Mouse (Mus musculus): ENCODE results near the gene Olfr187.
"Not testable (repeated sequence)": the region's sequence is repeated elsewhere in the genome, so short reads cannot be mapped to it uniquely, and the experiment has no call there.

Olfr187 gene

DNA sequence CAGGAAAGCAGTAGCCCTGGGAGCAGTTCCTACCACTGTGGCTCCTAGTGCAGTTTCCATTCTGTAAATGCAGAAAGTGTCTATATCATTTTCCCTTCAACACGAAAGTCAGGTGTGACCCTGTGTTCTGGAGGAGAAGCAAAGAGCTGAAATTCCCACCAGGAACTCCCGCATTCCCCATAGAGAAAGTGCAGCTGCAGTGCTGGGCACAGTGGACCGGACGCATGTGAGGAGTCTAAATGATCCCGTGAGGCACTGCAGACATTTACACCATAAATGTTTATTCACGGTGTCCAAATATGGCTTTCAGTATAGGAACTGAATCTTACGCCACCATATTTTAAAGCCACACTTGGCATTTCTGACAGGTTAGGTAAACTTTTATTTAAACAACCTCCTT is at the start of gene Olfr187:
Olfr187 (minus strand) TSS at position 58 of the 400 bp plus-strand sequence.
- CTCF ChIA-PET, result no interaction called here

DNA sequence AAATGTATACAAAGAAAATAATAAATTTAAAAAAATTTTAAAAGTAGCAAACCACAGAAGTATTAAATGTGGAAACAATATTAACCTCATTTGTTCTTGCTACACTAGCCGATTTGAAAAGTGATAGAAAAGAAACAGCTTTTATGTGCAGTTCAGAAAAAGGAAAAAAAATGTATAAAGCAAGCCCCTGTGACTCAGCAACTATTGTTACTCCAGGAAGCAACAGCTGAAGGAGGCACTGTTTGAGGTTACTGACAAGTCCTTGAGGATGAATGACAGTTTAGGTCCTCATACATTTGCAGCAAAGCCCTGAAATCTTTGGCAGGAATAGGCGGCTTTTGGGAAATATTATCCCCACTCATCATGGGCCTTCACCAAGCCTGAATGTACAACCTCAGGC is 41.5 kb upstream of the Olfr187 start:
- CTCF ChIA-PET, result not testable (repeated sequence)

DNA sequence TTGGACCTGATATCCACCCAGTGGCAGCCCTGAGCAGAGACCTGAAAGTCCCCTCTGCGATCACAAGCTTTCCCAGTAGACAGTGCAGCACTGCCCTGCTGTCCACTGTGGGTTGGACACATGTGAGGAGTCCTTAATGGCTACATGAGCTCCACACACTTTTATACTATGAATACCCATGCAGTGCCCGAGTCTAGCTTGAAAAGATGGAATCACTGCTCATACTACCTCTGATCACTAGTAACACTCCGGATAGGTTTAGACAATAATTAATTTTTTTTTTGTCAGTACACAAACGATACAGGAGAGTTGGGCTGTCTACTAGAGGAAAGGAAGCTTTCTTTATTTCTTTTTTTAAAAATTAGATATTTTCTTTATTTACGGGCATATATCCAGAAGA is 38.3 kb upstream of the Olfr187 start, which contains the start of gene Olfr190:
Olfr190 (minus strand) TSS at position 101 of the 400 bp plus-strand sequence.
- CTCF ChIA-PET, result no interaction called here

DNA sequence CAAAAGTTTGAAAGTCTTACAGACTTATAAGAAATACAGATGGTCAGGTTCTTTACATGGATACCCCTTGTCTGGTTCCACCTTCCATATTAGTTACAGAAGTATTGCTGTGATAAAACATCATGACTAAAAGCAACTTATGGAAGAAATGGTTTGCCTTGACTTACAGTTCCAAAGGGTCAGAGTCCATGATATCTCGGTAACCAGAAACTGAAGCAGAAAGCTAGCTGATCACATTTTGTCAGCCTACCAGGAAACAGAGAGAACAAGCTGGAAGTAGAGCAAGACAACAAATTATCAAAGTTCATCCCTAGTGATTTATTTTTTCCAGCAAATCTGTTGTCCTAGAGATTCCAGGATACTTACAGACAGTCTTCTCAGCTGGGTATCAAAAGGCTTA is 34.0 kb upstream of the Olfr187 start:
- CTCF ChIA-PET, result no interaction called here

DNA sequence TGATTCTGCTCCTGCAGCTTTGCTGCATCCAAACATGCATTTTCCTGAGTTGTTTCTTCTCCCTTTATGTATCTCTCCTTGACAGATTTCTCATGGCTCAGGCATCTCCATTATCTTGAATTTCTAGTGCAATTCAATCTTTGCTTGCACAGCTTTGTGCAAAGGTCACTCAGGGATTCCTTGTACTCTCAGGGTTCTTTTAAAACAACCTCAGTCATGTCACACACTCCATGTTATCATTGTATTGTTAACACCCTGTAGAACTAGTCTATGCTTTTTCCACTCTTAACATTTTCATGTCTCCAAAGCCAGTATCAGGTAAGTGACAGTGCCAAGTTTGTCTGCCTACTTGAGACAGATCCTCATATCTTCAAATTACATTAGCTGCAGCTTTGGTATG is 32.2 kb upstream of the Olfr187 start:
- CTCF ChIA-PET, result no interaction called here

DNA sequence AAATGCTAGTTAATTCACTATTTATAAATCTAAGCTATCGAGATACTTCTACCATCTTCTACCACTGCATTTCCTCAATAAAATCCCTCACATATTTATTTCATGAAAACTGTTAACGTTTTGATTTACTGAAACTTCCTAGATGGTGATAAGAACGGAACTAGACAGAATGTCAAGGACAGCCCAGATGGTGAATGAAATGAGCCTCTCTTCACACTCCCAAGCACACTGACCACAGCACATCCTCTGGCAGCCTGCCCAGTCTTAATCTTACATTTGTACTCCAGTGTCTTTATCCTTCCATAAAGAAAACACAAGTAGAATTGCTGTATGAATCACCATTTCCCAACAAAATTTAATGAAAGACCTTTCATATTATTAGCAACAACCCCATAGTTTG is 22.8 kb upstream of the Olfr187 start:
- CTCF ChIA-PET, result not testable (repeated sequence)

DNA sequence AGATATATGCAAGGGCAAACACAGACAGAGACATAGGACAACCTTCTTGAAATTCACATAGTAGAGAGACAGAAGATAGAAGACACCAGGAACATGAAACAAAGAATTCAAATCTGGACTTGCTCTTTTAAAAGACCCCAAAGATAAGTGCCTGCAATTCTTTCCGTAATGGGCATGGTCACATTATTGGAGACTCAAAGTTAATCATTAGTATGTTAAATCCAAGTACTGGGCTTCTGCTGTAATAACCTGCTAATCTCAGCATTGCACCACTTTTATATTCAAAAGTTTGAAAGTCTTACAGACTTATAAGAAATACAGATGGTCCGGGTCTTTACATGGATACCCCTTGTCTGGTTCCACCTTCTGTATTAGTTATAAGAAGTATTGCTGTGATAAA is 9.7 kb upstream of the Olfr187 start:
- CTCF ChIA-PET, result not testable (repeated sequence)

DNA sequence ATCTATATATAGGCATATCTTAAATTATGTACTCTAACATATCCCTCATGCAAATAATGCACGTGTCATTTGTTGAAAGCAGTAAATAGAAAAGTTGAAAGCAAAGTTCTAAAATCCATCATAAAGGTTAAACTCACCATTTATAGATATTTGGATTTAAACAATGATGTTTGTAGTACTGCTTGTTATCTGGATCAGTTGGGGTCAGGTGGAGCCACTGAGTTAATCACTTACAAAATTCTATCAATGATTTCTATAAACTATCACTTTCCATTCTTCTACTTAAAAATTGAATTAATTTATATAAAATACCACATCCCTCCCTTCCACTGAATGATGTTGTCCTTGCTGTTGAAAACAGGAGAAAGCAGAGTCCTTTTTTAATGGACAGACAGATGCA is 9.3 kb upstream of the Olfr187 start:
- CTCF ChIA-PET, result no interaction called here

DNA sequence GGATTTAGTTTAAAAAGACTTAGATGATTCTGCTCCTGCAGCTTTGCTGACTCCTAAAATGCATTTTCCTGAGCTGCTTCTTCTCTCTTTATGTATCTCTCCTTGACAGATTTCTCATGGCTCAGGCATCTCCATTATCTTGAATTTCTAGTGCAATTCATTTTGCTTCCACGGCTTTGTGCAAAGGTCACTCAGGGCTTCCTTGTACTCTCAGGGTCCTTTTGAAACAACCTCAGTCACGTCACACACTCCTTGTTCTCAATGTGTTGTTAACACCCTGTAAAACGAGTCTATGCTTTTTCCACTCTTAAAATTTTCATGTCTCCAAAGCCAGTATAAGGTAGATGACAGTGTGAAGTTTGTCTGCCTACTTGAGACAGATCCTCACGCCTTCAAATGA is 8.0 kb upstream of the Olfr187 start:
- CTCF ChIA-PET, result no interaction called here

DNA sequence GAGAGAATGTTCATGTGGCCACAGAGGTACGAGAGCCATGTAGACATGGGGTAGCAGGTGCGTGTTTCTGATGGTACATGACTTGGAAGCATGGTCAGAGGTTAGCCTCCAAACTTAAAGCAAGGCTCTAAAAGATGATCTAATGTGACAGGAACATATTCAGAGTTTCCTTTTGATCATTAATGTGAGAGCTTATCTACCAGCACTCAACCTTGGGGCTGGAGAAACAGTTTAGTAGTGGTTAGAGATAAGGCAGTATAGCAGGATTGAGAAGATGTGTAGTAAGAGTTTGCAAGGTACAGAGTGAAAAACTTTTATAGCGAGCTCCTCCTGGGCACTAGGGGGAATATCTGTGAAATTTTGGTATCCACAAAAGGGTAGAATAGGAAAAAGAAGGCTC is 6.3 kb upstream of the Olfr187 start:
- CTCF ChIA-PET, result no interaction called here

DNA sequence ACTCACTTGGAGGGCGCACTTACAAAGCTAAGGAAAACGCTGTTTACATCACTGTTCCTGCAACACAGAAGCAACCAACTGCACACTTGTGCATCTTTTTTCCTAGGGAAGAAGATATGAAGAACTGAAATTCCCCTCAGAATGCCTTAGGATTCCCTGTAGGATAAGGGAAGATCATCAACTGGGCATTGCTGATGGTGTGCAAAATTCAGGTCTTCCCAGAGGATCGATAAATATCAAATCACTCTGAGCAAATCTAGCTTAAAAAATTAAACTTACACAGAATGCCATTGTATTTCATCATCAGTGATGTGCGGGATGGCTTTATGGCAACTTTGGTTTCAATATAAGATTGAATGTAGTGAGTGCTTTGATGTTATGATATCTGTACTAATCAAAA is 9.4 kb downstream of the Olfr187 start, which contains the start of gene Olfr186:
Olfr186 (minus strand) TSS at position 101 of the 400 bp plus-strand sequence.
- CTCF ChIA-PET, result no interaction called here

DNA sequence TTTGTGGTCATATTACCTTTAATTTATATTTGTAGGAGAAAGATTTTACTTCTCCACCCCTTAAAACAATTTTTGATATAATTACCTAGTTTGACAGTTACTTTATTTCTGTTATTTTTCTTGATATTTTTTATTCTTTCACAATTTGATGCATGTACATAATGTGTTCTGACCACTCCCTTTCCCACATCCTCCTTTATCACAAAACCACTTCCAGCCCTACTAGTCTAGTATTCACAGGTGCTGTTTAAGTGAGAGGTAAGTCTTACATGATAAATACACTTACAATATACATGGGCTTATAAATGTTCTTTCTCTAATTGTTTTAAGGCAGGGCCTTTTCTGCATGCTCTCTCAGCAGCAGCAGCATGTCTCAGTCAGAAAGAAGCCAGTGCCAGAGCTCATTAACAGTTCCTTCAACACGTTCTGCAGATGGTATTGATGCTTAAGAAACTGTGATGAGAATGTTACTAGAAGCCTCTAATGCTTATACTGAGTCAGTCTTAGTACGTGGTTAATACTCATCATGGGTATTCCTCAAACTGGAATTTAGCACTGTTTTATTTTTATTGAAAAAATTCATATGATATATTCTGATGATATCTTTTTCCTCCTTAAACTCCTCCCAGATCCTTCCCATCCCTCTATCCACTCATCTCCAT is 26.1 kb downstream of the Olfr187 start:
- CTCF ChIA-PET, result no interaction called here

DNA sequence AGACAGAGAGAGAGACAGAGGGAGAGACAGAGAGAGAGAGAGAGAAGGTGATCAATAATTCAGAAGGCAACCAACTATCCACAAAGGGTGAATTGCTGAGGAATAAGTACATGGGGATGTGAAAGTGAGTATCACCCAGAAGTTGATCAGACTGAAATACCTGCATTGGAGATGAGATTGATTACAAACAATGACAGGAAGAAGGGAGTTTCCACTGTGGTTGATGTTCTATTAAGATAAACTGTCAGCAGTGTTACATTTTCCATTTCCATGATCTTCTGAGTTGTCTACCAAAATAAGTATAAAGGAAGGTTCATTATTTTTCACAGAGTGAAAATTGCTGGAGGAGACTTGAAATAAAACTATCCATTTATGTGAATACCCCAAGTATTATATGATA is 32.4 kb downstream of the Olfr187 start:
- CTCF ChIA-PET, result no interaction called here

DNA sequence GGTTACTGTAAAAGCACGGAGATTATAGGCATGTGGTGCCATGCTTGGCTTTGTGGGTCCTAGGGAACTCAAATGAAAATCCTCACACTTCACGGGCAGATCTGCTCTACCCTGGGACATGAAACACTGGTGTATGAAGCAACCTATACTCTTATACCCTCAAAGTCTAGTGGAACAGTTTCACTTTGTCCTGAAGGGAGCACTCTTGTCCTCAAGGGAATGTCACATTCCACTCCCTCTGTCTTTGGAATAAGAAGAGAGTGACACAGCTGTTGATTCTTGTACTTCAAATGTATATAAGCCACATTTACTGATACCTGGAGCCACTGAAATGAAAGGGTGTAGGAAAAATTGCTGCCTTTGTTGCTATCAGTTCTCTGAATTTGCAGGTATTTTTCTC is 44.5 kb downstream of the Olfr187 start, which contains the start of gene Olfr183:
Olfr183 (plus strand) TSS at position 301 of the 400 bp plus-strand sequence.
- CTCF ChIA-PET, result no interaction called here

Data from spleen, embryonic (tissue).